Mouse (Mus musculus): ENCODE measurements at regions not wholly inside any gene's neighbourhood (a gene's known extent, or its start where the extent isn't known, plus 50 kb on each side); places are given as distances from the start of the nearest gene placed in this dataset.

DNA sequence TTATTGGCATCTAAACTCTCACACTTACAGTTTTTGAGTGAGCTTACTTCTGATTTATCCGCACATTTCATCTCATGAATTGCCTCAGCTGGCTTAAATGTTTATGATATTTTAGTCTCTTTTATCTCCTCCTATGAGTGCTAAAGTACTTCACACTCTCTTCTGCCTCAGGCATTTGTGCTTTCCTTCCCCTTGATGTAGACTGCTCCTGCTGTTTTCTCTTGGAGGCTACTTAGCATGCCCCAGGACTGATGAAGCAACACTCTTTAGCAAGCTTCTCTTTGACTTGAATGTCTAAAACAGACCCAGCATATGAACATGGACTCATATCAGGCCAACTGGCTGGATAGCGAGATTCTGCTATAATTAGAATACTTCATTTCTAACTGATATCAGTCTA lies 882.8 kb downstream of the Tecrl start:
- no peak for DNase-seq (ENCODE audit: low spot score in 2 of 2)

DNA sequence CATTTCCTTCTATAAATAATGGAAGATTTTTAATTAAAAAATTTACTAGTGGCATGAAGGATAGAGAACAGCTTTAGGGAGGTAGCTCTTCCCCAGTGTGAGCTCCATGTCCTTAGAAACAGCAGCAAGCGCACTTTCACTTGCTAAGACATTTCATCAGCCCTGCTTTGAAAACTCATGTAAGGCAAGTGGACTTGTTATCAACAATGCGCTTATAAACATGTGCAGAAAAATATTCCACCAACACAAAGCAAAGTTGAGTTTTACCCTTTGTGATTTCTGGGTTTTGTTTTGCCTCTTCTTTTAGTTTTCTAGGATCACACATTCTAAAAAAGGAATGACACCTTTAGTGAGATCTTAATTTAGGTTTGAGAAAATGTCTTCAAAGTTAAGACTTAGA lies 890.7 kb downstream of the Tecrl start:
- no peak for DNase-seq (ENCODE audit: low spot score in 2 of 2)

GRCm38 (mm10) chr5:82441288-82441687 lies 913.7 kb downstream of the Tecrl start:
- DNase-seq (ENCODE audit: low spot score in 2 of 2): peak in 1 of 2 experiments; percentile 24

DNA sequence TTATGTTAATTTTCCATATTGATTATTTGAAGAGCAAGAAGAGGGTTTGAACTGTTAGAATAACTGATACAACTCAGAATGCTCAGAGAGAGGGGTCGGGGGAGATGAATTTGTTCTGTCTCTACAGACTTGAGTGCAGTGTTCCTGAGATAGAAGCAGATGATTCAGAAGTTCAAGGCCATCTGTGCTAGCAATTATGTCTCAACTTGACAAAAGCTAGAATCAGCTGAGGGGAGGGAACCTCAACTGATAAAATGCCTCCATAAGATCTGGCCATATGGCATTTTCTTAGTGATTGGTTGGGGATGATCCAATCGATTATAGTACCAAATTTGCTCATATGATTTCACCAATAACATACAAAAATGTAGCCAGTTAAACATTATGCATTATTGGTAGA lies 914.9 kb downstream of the Tecrl start:
- DNase-seq (ENCODE audit: low spot score in 2 of 2): peak in 1 of 2 experiments; percentile 9

GRCm38 (mm10) chr5:82420396-82420795 lies 934.6 kb downstream of the Tecrl start:
- no peak for DNase-seq (ENCODE audit: low spot score in 2 of 2)

- DNase-seq (ENCODE audit: low spot score in 2 of 2): peak in 1 of 2 experiments; percentile 11
Measured at GRCm38 (mm10) chr5:82396632-82397234, 958.3 kb downstream of the Tecrl start.

GRCm38 (mm10) chr5:82361624-82362023 lies 993.4 kb downstream of the Tecrl start:
- no peak for DNase-seq (ENCODE audit: low spot score in 2 of 2)

- no peak for DNase-seq (ENCODE audit: low spot score in 2 of 2)
Measured at GRCm38 (mm10) chr5:82356336-82356735, 998.7 kb downstream of the Tecrl start.

DNA sequence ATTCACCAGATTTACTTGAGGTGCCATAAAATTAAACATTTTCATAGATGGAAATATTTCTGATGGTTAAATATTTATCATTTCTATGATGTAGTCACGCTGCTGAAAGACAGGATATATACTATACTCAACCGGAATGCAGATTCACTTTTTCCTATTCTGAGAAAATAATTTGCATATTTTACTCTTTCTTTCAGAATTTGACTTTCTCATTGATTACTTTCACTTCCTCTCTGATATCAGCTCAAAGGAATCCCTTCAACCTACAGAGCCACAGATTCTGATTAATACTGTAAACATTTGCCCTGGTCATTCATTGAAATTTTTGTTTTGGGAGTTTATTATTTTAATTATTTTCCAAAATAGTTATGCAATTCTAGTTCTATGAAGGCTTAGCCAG lies 1003.9 kb downstream of the Tecrl start:
- DNase-seq (ENCODE audit: low spot score in 2 of 2): no peak

DNA sequence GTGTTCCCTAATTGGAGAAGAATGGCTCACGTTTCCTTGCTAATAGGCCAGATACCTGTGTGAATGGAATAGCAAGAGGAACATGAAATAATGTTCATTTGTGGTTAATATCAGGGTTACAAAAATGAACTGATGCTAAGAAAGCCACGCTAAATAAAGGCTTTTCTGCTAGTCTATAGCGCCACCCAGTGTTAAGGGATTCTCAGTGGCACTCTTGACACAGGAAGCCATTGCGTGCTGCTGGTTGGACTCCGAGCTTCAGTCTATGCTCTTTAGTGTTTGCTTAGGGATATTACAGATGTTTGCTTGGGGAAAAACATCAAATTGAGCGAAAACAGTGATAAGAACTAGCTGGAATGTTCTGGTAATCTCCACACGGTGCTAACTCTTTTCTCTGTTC lies 1008.3 kb downstream of the Tecrl start:
- peak; percentile 51 to 90 for DNase-seq (ENCODE audit: low spot score in 2 of 2)

DNA sequence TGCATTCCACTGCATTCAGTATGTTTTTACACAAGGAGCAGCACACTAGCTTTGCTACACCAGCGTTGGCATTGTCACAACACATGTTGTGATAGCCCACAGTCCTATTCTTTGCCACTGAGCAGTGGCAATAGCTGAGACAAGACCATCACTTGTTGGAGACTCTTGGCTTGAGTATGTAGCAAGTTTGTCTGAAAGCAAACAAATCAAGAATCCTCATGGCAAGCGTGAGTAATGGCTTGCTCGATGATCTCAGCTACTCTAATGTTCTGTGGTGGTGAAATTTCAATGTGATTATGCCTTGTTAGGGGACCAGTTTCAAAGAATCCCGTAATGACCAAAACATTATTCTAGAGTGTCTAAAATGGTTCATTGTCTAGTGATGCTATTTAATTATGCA lies 1030.6 kb downstream of the Tecrl start:
- no peak for DNase-seq (ENCODE audit: low spot score in 2 of 2)

GRCm38 (mm10) chr5:82319709-82320333 lies 1035.2 kb downstream of the Tecrl start:
- no peak for DNase-seq (ENCODE audit: low spot score in 2 of 2)

GRCm38 (mm10) chr5:82312054-82312453 lies 1042.9 kb downstream of the Tecrl start:
- peak in 1 of 2 experiments; percentile 8 for DNase-seq (ENCODE audit: low spot score in 2 of 2)

DNA sequence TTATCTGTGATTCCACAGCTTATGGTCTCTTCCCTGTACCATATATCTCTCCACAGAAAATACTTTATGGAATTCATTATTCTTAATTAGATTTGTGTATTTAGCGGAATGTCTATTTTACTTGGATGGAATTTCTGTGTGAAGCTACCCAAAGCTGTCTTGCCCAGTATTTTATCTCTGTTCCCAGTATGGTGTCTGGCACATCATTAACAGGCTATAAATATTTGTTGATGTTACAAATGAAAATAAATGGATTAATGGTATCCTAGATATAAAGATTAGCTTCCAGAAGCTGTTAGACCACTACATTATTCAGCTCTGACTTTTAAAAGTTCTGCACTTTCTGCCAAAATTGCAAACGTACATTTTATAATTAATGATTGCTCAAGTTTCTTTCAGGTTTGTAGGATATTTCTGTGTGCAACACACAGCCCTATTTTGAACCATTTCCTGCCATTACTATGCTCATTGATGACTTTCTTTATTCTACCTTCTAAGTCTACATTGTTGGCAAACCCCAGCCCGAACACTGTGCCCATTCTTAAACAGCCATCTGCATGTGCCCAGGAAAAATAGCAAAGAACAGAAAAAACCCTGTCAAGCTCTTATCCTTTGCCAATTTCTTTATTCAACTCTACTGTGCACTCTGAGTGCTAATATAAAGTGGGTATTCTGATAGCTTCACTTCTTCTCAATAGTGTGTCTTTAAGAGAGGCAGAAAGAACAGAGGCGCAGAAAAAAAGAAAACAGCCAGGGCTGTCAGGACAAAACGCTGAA lies 1066.7 kb downstream of the Tecrl start:
- DNase-seq (ENCODE audit: low spot score in 2 of 2): peak in 1 of 2 experiments; percentile 66

DNA sequence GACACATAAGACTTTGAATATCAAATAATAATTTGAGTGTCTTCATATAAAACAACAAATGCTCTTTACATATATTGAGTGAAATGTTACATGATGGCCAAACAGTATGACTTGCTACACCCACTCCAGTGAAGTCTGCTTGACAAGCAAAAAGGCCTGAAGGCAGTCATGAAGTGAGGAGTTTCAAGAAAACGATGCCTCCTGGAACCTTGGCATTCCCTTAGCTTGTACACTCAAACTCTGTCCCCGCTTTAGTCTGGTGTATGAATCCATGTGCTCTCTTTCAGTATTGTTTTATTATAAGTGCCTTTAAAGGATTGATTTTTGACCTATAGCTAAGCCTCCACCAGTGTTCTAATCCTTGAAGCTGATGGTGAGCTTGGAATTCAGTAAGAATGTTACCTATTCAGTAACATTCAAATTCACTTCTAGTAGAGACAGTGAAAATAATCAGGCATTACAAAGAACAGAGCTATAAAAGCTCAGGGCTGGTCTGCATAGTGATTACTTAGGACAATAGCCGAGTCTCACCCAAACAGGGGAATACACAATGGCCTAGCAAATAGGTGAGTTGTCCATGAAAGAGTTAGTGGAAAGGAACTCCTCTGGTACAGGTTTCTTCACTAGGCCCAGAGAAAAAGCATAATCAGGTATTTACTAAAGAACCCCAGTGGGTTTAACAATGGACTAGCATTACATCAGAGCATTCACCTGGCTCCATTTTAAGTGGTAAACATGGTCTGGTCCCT lies 1101.5 kb downstream of the Tecrl start:
- no peak for DNase-seq (ENCODE audit: low spot score in 2 of 2)

DNA sequence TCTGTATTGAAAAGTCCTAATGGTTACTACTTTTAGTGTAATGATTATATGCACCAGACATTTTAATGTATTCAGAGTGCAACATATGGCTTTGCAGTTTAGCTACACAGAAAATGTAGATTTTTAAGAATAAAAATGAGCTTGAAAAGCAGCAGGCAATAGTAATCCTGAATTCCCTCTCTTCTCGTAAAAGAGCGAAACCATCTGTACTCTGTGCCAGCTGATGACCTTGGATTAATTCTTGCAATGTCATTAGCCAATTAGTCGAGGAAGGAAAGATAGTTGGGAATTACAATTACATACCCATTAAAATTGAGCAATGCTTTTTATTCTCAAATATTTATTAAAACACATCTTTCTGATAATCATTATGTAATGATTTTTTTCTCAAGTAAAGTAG lies 1128.7 kb downstream of the Tecrl start:
- no peak for DNase-seq (ENCODE audit: low spot score in 2 of 2)

GRCm38 (mm10) chr5:82223622-82224021 lies 1131.4 kb downstream of the Tecrl start:
- no peak for DNase-seq (ENCODE audit: low spot score in 2 of 2)

GRCm38 (mm10) chr5:82203606-82204005 lies 1151.4 kb downstream of the Tecrl start:
- no peak for DNase-seq (ENCODE audit: low spot score in 2 of 2)
